Mouse (Mus musculus) heart, adult 11 months (tissue): Measurements from ENCODE around the gene Gimap3.
A peak's percentile ranks its signal among the peaks of the same experiment; 100 is the strongest.

Experiments used
- DNase-seq: peaks from one replicate; pipeline ENCODE4 v3.0.0; 2022

The Gimap3 gene

DNA sequence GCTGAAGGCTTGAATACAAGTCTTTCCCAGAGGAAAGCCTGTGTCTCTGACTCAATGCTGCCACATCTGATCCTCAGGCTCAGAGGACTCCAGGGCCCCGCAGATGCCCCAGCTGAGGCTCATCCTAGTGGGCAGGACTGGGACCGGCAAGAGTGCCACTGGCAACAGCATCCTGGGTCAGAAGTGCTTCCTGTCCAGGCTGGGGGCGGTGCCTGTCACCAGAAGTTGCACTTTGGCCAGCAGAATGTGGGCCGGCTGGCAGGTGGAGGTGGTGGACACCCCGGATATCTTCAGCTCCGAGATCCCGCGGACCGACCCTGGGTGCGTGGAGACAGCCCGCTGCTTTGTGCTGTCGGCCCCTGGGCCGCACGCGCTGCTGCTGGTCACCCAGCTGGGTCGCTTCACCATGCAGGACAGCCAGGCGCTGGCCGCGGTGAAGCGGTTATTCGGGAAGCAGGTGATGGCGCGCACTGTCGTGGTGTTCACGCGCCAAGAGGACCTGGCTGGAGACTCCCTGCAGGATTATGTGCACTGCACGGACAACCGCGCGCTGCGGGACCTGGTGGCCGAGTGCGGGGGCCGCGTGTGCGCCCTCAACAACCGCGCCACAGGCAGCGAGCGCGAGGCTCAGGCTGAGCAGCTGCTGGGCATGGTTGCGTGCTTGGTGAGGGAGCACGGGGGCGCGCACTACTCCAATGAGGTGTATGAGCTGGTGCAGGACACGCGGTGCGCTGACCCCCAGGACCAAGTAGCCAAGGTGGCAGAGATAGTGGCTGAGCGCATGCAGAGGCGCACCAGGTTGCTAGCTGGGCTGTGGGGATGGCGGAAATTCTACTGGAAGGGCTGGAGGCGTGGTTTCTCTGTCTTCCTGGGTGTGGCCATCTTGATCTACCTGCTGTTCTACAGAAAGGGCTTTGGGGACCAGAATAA, 28.0 kb downstream of the Gimap3 start:
- DNase-seq, result peak; percentile 93

DNA sequence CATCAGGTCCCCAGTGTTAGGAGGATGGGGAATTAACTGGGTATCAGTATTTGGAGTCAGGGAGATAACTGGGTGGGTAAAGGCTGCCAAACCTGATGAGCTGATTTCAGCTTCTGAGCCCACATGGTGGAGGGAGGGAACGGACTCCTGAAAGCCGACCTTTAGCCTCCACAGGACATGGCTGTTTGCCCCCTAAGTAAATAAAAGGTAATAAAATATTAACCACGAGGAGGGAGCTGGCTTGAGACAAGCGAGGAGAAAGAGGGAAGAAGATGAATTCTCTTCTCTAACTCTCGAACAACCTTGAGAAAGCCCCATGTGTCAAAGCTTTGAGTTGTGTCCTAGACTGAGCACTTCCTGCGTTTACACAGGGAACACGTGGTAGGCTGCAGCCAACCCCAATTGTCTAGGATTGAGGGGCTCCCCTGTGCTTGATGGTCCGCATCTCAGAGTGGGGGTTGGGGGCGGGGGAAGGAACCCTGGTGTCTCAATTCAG, 28.9 kb downstream of the Gimap3 start:
- peak; percentile 89 for DNase-seq

DNA sequence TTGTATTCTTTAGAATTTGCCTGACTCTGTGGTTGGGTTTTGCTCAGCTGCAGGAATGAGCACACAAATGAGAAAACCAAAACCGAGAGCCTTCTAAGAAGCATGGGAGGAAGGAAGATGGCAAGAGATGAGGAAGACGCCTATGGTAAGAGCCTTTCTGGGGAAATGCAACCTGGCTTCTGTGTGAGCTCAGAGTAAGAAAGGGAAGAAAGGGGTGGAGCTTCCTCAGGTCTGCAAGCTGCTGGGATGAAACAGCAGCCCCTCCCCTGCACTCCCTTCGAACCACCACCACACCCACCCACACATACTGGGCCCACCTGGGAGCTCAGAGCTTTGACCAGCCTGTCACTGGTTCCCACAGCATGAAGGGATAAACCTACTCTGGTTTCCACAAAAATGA, 29.4 kb downstream of the Gimap3 start:
- peak; percentile 93 for DNase-seq

DNA sequence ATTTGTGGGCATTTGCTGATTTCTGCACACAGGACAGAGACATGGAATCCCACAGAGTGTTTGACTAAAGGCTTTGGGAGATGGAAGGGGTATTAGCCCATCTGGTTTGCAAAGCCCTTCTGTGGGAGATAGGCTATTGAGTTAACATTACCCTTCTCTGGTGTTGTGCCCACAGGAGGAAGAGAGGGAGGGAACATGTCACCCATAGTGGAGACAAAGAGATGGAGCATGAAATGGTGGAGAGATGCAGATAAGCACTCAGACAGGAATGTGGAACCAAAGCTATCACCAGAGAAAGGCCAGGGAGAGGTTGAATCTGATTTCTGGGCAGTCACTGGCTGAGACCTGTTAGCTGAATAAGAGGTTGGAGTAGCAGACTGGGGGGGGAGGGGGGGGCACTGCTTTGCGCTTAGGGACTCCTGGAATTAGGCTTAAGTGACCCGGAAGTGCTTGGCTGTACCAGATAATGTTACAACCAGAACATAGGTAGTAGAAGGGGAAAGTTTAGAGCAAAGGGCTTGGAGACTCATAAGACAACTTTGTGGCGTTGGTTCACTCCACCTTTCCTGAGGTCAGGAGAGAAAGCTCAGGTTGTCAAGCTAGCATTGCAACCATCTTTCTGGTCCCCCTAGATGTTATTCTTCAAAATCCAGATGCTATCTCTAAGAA, 30.0 kb downstream of the Gimap3 start:
- DNase-seq, result peak; percentile 74

DNA sequence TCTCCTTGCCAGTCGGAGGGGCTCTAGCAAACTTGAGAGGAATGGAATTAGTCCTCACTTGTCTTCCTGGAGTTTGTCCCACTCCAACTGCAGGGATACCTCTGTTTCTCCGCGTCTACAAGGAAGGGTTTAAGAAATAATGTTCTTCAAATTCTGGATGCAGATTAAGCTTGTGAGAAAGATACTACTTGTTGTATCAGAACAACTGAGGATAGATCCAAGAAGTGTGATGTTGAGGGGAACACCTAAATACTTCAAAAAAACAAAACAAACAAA, 30.9 kb downstream of the Gimap3 start:
- DNase-seq, result peak; percentile 64

DNA sequence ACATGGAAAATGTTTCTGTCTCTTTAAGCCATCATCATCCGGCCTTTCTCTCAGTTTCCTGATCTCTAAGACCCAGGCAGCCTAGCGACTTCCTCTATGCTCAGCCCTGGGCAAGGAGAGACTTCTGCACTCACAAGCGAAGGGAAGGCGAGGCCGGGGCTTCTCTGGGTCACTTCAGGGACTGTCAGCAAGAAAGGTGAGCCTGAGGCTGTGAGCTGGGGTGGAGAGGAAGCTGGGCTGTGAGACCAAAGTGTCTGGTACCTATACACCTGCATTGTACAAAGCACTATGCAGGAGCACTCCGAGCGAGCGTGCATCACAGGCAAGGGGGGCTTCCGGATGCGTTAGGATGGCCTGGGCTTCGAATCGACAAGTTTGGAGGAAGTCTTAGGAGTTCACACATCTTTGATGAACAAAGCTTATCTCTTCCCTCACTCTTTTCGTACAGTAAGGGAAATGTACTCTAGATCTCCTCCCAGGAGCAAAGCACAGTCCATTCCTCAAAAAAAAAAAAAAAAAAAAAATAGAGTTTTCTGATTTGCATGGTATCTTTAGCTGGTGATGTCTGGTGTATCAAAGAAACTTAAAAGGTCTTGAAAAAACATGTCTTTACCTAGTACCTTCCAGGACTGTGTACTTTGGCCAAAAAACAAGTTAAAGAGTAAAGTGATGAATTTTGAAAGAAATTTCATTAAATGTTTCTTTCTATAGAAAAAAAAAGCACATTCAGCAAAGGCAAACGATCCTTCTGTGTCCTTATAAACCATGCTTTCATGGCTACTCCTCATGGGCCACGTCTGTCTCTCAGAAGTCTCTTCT, 31.5 kb downstream of the Gimap3 start, which contains the start of gene Gimap1:
Gimap1 (plus strand) TSS at position 94 of the 819 bp plus-strand sequence.
- DNase-seq, result peak; percentile 98

DNA sequence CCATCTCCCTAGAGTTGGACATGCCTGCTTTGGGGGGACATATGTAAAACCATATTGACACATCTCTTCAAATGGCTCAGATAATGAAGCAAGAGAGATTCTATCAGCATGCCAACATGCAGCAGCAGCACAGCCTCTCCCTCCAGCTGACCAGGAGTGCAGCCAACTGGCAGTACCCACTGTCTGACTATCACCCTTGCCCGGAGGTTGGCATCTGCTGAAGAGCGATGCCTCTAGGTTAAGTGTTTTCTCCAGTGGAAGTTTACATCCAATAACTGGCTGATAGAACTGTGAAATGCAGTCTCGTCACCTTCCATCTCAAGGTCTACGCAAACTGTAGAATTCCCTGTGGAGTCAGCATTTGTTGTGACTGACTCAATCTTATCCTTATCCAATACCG, 33.0 kb downstream of the Gimap3 start:
- DNase-seq, result peak; percentile 90

DNA sequence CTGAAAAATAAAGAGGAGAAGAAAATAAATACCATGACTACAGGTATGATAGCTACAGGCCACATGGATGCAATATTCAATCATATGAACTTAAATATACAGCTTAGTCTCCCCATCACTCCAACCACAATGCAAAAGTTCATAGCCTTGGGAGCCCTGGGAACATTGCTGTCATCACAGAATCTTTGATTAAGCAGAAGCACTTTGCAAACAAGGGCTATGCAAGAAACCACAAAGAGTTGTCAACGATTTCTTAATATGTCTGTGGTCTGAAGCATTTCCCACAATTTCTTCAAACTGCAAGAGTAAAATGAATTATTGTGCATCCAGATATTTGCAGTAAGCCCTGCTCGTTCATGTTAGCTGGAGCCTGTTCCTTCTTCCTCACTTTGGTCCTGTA, 33.6 kb downstream of the Gimap3 start:
- DNase-seq, result no peak

DNA sequence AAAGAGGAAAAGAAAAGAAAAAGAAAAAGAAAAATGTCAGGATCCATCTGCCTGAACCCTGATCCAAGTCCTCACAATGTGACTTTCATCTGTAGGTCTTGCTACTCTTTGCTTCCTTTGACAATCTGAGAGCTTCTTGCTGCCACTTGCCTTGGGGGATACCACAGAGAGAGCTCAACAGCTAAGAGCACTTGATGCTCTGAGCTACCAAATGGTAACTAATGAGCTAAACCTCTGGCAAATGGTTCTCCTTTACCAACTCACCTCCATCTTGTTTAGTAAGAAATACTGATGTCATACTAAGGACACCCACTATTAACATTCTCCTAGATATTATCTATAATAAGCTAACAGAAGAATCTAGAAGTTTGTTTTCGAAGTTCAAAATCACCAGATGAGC, 37.0 kb downstream of the Gimap3 start:
- DNase-seq, result no peak

DNA sequence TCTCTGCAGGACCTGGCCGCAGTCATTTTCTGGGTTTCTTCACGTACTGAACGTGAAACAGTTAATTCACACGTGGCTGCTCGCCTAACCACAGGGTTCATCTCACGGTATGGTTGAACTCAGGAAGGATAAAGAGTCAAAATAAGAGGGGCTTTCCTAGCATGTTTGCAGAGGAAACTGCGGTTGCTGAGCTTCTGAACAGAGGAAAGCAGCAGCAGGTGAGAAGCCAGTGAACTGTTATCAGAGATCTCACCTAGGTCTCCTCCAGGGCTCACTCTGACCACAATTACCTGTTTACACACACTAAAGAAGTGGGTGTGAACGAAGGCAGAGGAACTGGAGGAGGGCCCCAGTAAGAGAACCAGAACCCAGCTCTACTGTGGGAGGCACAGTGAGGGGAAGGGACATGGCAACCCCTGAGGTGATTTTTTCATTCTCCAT, 37.8 kb downstream of the Gimap3 start:
- peak; percentile 93 for DNase-seq

DNA sequence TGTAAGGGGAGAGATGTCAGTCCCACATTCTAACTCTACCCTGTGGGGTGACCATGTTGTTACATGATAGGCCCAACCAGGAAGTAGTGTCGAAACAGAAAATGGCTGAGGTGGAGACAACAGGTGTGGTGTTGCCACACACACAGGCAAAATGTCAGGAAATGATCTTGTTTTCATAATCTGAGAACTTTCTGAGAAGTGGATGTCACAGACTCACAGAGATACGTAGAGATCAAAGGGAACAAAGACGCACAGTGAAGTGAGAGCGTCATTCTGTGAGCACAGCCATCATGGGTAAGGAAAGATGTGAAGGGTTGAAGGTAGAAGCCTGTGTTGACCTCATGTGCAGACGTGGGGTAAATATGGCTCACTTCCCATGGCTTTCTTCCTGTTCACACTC, 42.9 kb downstream of the Gimap3 start:
- peak; percentile 53 for DNase-seq

DNA sequence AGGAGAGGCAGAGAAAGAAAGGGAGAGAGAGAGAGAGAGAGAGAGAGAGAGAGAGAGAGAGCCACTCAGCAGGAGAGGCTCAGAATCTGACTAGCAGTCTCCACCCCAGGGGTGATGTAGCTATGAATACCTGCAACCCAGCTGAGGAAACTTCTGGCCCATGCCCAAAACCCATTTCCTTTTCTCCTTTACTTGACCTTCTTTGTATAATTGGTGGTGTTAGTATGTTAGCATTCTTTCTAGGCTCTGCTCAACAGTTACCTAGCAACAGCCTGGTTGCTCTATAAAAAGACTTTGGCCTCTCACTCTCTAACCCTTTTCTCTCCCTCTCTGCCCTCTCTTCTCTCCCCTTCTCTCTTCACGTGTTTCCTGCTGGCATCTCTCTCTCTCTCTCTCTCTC, 45.2 kb downstream of the Gimap3 start:
- DNase-seq, result peak; percentile 98

DNA sequence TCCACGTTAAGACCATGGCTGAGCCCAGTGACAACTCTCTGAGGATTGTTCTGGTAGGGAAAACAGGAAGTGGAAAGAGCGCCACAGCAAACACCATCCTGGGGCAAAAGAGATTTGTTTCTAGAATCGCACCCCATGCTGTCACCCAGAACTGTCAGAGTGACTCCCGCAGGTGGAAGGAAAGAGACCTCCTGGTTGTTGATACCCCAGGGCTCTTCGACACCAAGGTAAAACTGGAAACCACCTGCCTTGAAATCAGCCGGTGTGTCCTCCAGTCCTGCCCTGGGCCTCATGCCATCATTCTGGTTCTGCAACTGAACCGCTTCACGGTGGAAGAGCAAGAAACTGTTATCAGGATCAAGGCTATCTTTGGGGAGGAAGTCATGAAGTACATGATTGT, 47.2 kb downstream of the Gimap3 start:
- DNase-seq, result peak; percentile 76

DNA sequence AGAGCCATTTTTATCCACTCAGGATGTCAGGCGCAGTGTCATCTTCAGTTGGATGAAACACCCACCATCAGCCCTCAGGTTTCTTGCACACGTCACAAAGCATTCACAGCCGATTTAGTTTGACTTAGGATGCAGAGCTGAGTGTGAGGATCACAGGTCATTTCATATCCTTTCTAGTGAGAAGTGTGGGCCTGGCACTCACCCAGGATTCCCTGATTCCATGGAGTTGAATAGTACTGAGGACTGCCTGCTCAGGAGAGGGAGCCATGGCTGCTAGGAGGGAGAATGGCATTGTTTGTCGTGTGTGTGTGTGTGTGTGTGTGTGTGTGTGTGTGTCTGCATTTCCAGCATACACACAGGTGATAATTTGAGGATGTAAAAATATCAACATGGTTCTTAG, 50.3 kb downstream of the Gimap3 start:
- peak; percentile 22 for DNase-seq

DNA sequence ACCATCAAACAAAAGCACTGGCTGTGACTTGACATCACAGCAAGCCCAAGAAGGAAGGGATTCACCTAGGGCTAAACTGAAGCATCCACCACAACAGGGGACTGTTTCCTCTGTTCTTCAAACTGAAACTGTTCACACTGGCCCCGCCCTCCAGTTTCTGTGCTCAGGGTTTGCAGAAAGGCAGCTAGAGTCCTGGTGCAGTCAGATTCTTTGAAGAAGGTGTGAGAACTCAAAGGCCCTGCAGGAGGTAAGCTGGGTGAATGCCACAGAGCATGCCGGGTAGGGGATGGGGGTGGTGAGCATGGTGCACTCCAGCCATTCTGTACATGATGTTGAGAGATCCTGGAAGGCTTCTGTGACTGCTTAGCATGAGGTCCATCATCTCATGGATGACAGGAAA, 52.2 kb downstream of the Gimap3 start, which contains the start of the genes Gm28053 and Gimap7:
Gm28053 (plus strand) TSS at position 153 of the 400 bp plus-strand sequence.
Gimap7 (plus strand) TSS at position 167 of the 400 bp plus-strand sequence.
- DNase-seq, result peak; percentile 87
